Mouse (Mus musculus): ENCODE data around the gene Nelfb. TPM values are rescaled to one million over a fixed set of nuclear protein-coding genes. Genes with fewer than 3 reads are reported as not detected.

Gene Nelfb
- polyA plus RNA-seq, 1 experiment from 2014 or later, result 102 TPM

DNA sequence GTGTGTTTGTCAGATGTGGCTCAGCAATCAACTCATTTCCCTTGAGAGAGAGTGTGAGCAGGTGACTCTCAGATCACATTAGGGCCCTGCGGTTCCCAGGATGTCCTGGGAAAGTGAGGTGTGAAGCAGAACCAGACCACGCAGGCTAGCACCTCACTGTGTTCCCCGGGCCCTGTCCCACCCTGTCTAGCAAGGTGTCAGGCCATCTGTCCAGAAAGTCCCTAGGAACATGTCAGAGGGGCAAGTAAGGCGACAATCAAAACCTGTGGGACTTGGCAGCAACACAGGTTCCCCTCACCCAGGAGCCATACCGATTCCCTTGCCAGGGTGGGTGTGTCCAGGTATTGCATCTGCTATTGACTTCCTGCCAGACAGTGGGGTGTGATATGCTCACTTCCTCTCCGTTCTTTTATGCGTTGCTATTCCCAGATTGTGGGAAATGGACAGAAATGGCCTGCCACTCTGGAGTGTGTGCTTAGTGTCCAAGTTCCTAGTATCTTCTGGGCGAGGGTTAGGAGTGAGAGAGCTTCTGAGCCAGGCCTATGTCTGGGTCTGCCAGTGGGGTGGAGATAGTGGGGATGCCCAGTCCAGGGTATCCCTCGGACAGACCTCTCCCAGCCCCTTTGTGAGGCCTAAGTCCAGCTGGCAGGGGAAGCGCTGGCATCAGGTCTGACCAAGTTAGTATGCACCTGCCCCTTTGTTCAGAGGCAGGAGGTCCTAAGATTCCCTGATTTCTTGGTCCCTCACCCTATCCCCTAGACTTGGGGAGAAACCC lies 40.8 kb downstream of the Nelfb start:
- Histone ChIP-seq H3K4me3 (ENCODE audit: low read depth, low read length) (no peak overlapping the region), H3K27me3 (ENCODE audit: control insufficient read depth, insufficient read depth, low read length) (no peaks in the 10 kb centered on the region), H3K4me2 (no peak overlapping the region), H3K36me3 (ENCODE audit: control insufficient read depth, insufficient read depth, low read length) (no peaks in the 10 kb centered on the region), H3K9ac (ENCODE audit: low read length) (no peak overlapping the region), H3K9me3 (ENCODE audit: control insufficient read depth, low read length) (no peaks in the 10 kb centered on the region), H3K4me1 (ENCODE audit: control insufficient read depth, insufficient read depth, low read length) (peaks cover 43% of the 10 kb centered on the region), H3K27ac (ENCODE audit: low read depth, low read length) (peak overlapping the region; percentile 91)
- ATAC-seq (ENCODE audit: low FRiP score), result no peak
- WGBS, result 76% methylated on average over 10 of the region's 10 CpGs
- DNase-seq (ENCODE audit: low spot score, missing footprints), result peak; percentile 87

- H3K27me3 ChIP-seq (ENCODE audit: control insufficient read depth, insufficient read depth, low read length), result no peaks in the 10 kb centered on the region
- peak; percentile 94 for DNase-seq (ENCODE audit: low spot score, missing footprints)
- peaks cover 36% of the 10 kb centered on the region for H3K4me1 ChIP-seq (ENCODE audit: control insufficient read depth, insufficient read depth, low read length)
- H3K27ac ChIP-seq (ENCODE audit: low read depth, low read length), result peak overlapping the region; percentile 91
- no peaks in the 10 kb centered on the region for H3K9me3 ChIP-seq (ENCODE audit: control insufficient read depth, low read length)
- WGBS, result 13% methylated on average over 5 of the region's 5 CpGs
- peak overlapping the region; percentile 30; the same call in 1 of the 2 replicates for H3K9ac ChIP-seq (ENCODE audit: low read length)
- H3K4me2 ChIP-seq, result peak overlapping the region; percentile 30
- H3K36me3 ChIP-seq (ENCODE audit: control insufficient read depth, insufficient read depth, low read length), result no peaks in the 10 kb centered on the region
- no peak overlapping the region for H3K4me3 ChIP-seq (ENCODE audit: low read depth, low read length)
- no peak for ATAC-seq (ENCODE audit: low FRiP score)
Measured at GRCm38 (mm10) chr2:25169778-25170177, 41.5 kb downstream of the Nelfb start.

GRCm38 (mm10) chr2:25168665-25168978 lies 42.7 kb downstream of the Nelfb start:
- H3K9ac ChIP-seq (ENCODE audit: low read length), result peak overlapping the region; percentile 64

GRCm38 (mm10) chr2:25167919-25168664 lies 43.2 kb downstream of the Nelfb start:
- H3K9ac ChIP-seq (ENCODE audit: low read length), result peak overlapping the region; percentile 64
- H3K4me3 ChIP-seq (ENCODE audit: low read depth, low read length), result peak overlapping the region; percentile 32
- 0% methylated on average over 29 of the region's 41 CpGs for WGBS
- peak overlapping the region; percentile 64 for H3K4me2 ChIP-seq
- no peaks in the 10 kb centered on the region for H3K9me3 ChIP-seq (ENCODE audit: control insufficient read depth, low read length)
- peak overlapping the region; percentile 91 for H3K27ac ChIP-seq (ENCODE audit: low read depth, low read length)
- ATAC-seq (ENCODE audit: low FRiP score), result peak; percentile 88
- H3K27me3 ChIP-seq (ENCODE audit: control insufficient read depth, insufficient read depth, low read length), result no peaks in the 10 kb centered on the region
- peaks cover 46% of the 10 kb centered on the region for H3K4me1 ChIP-seq (ENCODE audit: control insufficient read depth, insufficient read depth, low read length)
- H3K36me3 ChIP-seq (ENCODE audit: control insufficient read depth, insufficient read depth, low read length), result no peaks in the 10 kb centered on the region
- peak; percentile 97 for DNase-seq (ENCODE audit: low spot score, missing footprints)

More at GRCm38 (mm10) chr2:25168665-25168978, 42.7 kb downstream of the Nelfb start:
- 6% methylated on average over 2 of the region's 2 CpGs for WGBS
- Histone ChIP-seq H3K4me3 (ENCODE audit: low read depth, low read length) (peak overlapping the region; percentile 32; the same call in 1 of the 2 replicates), H3K27me3 (ENCODE audit: control insufficient read depth, insufficient read depth, low read length) (no peaks in the 10 kb centered on the region), H3K36me3 (ENCODE audit: control insufficient read depth, insufficient read depth, low read length) (no peaks in the 10 kb centered on the region), H3K4me2 (peak overlapping the region; percentile 64), H3K9me3 (ENCODE audit: control insufficient read depth, low read length) (no peaks in the 10 kb centered on the region), H3K4me1 (ENCODE audit: control insufficient read depth, insufficient read depth, low read length) (peaks cover 41% of the 10 kb centered on the region), H3K27ac (ENCODE audit: low read depth, low read length) (peak overlapping the region; percentile 91)
- DNase-seq (ENCODE audit: low spot score, missing footprints) (peak; percentile 96), ATAC-seq (ENCODE audit: low FRiP score) (peak; percentile 52; the same call in 1 of the 2 replicates)

DNA sequence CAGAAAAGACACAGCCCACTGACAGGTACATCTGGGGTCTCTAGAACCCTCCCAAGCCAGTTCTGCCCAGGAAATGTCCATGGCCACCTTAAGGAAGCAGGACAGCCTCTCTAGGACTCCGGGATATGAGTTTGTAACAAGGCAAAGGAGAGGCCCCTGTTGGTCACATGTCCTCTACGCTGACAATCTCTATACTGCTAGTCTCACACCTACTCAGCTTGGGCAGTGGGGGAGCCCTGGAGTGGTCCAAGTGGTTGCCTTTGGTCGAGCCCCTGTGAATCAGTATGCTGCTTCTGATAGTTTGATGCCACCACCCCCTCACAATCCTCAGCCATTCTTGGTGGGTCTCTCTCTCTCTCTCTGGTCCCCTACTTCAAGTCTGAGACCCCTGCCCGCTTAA lies 43.8 kb downstream of the Nelfb start:
- Histone ChIP-seq H3K36me3 (ENCODE audit: control insufficient read depth, insufficient read depth, low read length) (no peaks in the 10 kb centered on the region), H3K9me3 (ENCODE audit: control insufficient read depth, low read length) (no peaks in the 10 kb centered on the region), H3K4me1 (ENCODE audit: control insufficient read depth, insufficient read depth, low read length) (peaks cover 48% of the 10 kb centered on the region), H3K9ac (ENCODE audit: low read length) (peak overlapping the region; percentile 64), H3K27ac (ENCODE audit: low read depth, low read length) (peak overlapping the region; percentile 91), H3K27me3 (ENCODE audit: control insufficient read depth, insufficient read depth, low read length) (no peaks in the 10 kb centered on the region), H3K4me3 (ENCODE audit: low read depth, low read length) (peak overlapping the region; percentile 32), H3K4me2 (peak overlapping the region; percentile 64)
- peak; percentile 38 for ATAC-seq (ENCODE audit: low FRiP score)
- peak; percentile 91 for DNase-seq (ENCODE audit: low spot score, missing footprints)
- 13% methylated on average over 4 of the region's 4 CpGs for WGBS

GRCm38 (mm10) chr2:25157655-25158054 lies 53.6 kb downstream of the Nelfb start:
- no peaks in the 10 kb centered on the region for H3K4me1 ChIP-seq (ENCODE audit: control insufficient read depth, insufficient read depth, low read length)
- no peaks in the 10 kb centered on the region for H3K9me3 ChIP-seq (ENCODE audit: control insufficient read depth, low read length)
- H3K27ac ChIP-seq (ENCODE audit: low read depth, low read length), result no peak overlapping the region
- H3K9ac ChIP-seq (ENCODE audit: low read length), result no peak overlapping the region
- ATAC-seq (ENCODE audit: low FRiP score) (no peak), DNase-seq (ENCODE audit: low spot score, missing footprints) (peak; percentile 91)
- no peaks in the 10 kb centered on the region for H3K36me3 ChIP-seq (ENCODE audit: control insufficient read depth, insufficient read depth, low read length)
- 49% methylated on average over 2 of the region's 2 CpGs for WGBS
- H3K27me3 ChIP-seq (ENCODE audit: control insufficient read depth, insufficient read depth, low read length), result no peaks in the 10 kb centered on the region
- H3K4me3 ChIP-seq (ENCODE audit: low read depth, low read length), result no peak overlapping the region
- no peak overlapping the region for H3K4me2 ChIP-seq

DNA sequence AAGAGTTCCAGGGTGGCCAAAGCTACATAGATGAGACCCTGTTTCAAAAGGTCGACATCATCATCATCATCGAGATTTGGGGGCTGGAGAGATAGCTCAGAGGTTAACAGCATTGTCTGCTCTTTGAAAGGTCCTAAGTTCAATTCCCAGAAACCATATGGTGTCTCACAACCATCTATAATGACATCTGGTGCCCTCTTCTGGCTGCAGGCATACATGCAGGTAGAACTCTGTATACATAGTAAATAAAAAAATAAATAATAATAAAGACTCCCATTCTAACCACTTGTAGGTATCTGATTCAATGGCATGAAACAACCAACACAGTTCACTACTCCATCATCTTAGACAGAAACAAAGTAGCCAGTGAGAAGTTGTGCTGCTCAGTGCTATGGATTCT lies 54.3 kb downstream of the Nelfb start:
- Histone ChIP-seq H3K36me3 (ENCODE audit: control insufficient read depth, insufficient read depth, low read length) (no peaks in the 10 kb centered on the region), H3K4me2 (no peak overlapping the region), H3K27ac (ENCODE audit: low read depth, low read length) (no peak overlapping the region), H3K27me3 (ENCODE audit: control insufficient read depth, insufficient read depth, low read length) (no peaks in the 10 kb centered on the region), H3K4me3 (ENCODE audit: low read depth, low read length) (no peak overlapping the region), H3K4me1 (ENCODE audit: control insufficient read depth, insufficient read depth, low read length) (no peaks in the 10 kb centered on the region), H3K9ac (ENCODE audit: low read length) (no peak overlapping the region), H3K9me3 (ENCODE audit: control insufficient read depth, low read length) (no peaks in the 10 kb centered on the region)
- DNase-seq (ENCODE audit: low spot score, missing footprints) (no peak), ATAC-seq (ENCODE audit: low FRiP score) (no peak)
- WGBS, result 48% methylated on average over 2 of the region's 2 CpGs

DNA sequence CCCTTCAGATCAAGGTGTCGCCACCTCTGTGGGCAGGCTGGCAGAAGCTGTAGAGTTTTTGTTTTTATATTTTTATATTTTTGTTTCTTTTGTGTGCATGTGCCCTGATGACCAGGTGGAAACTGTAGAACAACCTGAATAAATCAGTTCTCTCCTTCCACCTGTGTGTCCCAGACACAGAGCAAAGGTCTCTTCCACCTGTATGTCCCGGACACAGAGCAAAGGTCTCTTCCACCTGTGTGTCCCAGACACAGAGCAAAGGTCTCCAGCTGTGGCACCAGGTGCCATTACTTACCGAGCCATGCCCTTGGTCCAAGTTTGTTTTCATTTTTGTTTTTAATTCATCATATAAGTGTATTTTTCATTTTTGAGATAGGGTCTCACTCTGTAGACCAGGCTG lies 55.1 kb downstream of the Nelfb start:
- Histone ChIP-seq H3K36me3 (ENCODE audit: control insufficient read depth, insufficient read depth, low read length) (no peaks in the 10 kb centered on the region), H3K27ac (ENCODE audit: low read depth, low read length) (no peak overlapping the region), H3K9ac (ENCODE audit: low read length) (no peak overlapping the region), H3K4me3 (ENCODE audit: low read depth, low read length) (no peak overlapping the region), H3K27me3 (ENCODE audit: control insufficient read depth, insufficient read depth, low read length) (no peaks in the 10 kb centered on the region), H3K4me1 (ENCODE audit: control insufficient read depth, insufficient read depth, low read length) (no peaks in the 10 kb centered on the region), H3K9me3 (ENCODE audit: control insufficient read depth, low read length) (no peaks in the 10 kb centered on the region), H3K4me2 (no peak overlapping the region)
- DNase-seq (ENCODE audit: low spot score, missing footprints) (no peak), ATAC-seq (ENCODE audit: low FRiP score) (no peak)
- 85% methylated on average over 3 of the region's 3 CpGs for WGBS

- 74% methylated on average over 4 of the region's 4 CpGs for WGBS
- no peak overlapping the region for H3K4me3 ChIP-seq (ENCODE audit: low read depth, low read length)
- no peak overlapping the region for H3K4me2 ChIP-seq
- DNase-seq (ENCODE audit: low spot score, missing footprints) (no peak), ATAC-seq (ENCODE audit: low FRiP score) (no peak)
- H3K36me3 ChIP-seq (ENCODE audit: control insufficient read depth, insufficient read depth, low read length), result no peaks in the 10 kb centered on the region
- no peaks in the 10 kb centered on the region for H3K4me1 ChIP-seq (ENCODE audit: control insufficient read depth, insufficient read depth, low read length)
- H3K27me3 ChIP-seq (ENCODE audit: control insufficient read depth, insufficient read depth, low read length), result no peaks in the 10 kb centered on the region
- H3K9me3 ChIP-seq (ENCODE audit: control insufficient read depth, low read length), result no peaks in the 10 kb centered on the region
- no peak overlapping the region for H3K27ac ChIP-seq (ENCODE audit: low read depth, low read length)
- H3K9ac ChIP-seq (ENCODE audit: low read length), result no peak overlapping the region
Measured at GRCm38 (mm10) chr2:25151280-25151956, 59.9 kb downstream of the Nelfb start.

Measured in midbrain, embryonic 11.5 days (tissue).